ENCODE assay signal across 8 mouse cellular contexts in the genomic region with DNA sequence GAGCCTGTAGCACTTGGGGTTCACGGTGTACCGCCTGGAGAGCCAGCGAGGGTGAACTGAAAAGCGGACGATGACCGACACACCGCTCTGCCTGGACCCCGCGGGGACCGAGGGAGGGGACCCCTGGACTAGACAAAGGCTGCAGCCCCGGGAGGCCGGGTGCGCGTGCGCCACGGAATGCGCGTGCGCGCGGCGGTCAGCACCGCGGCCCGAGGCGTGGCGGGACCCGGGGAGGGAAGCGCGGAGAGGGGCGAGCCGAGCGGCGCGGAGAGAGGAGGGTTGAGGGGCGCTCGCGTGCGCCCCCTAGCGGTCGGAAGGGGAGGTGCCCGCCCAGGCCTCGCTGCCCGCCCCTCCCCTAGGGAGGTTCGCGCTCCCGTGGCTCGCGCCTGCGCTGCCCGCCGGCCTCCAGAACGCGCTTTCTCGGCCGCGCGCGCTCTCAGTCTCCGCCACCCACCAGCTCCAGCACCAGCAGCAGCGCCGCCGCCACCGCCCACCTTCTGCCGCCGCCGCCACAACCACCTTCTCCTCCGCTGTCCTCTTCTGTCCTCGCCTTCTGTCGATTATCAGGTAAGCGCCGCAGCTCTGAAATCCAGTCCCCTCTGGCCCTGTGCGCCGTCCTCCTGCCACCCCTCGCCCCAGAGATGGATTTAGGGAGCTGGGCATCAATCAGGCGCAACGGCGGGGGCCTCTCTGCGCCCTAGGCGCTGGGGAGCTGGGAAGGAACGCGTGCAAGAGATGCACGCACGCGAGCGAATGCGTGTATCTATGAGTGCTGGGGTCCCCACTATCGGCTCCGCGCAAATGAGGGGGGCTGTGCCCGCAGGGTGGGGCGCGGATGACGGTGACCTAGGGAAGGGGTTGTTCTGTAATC. TPM values are rescaled to one million over a fixed set of nuclear protein-coding genes. Genes with fewer than 3 reads are reported as not detected.
A peak's percentile ranks its signal among the peaks of the same experiment; 100 is the strongest.
DNase-seq lines count a peak whose midpoint lies in the region; ATAC-seq lines count a peak whose summit lies in the region.

A gene (plus strand): TSS at position 350 of the 871 bp plus-strand sequence.

- WGBS in hindbrain, embryonic 13.5 days: under 1% methylated on average over 60 of the region's 94 CpGs

- peak within 1 kb of the TSS; percentile 80 for H3K4me2 ChIP-seq in hindbrain, embryonic 13.5 days

- peak; percentile 73 for ATAC-seq in hindbrain, embryonic 13.5 days (ENCODE audit: low FRiP score)

- H3K27ac ChIP-seq in hindbrain, embryonic 13.5 days: peak within 1 kb of the TSS; percentile 99

- peak; percentile 93 for DNase-seq in Muller cell, postnatal 12 days (ENCODE audit: inconsistent ontology term)
- DNase-seq in cerebellum, postnatal 10 days: peak; percentile 97
- DNase-seq in frontal cortex, postnatal 14 days (ENCODE audit: low spot score in 2 of 2): peak; percentile 80 to 86
- peak; percentile 89 to 90 for DNase-seq in layer of hippocampus, postnatal 25 days (ENCODE audit: extremely low spot score in 1 of 2, low spot score in 1 of 2)
- DNase-seq in lung, postnatal 14 days: peak; percentile 88
- DNase-seq in retina, embryonic 14.5 days (ENCODE audit: low spot score): peak; percentile 96
- peak; percentile 85 for DNase-seq in thymus, postnatal 4 days

- peak within 1 kb of the TSS; percentile 80 for H3K4me3 ChIP-seq in hindbrain, embryonic 13.5 days

- H3K27me3 ChIP-seq in hindbrain, embryonic 13.5 days: peaks cover 26% of the 10 kb centered on the region

- peak within 1 kb of the TSS; percentile 98 for H3K9ac ChIP-seq in hindbrain, embryonic 13.5 days

- H3K9me3 ChIP-seq in hindbrain, embryonic 13.5 days: no peaks in the 10 kb centered on the region

- H3K36me3 ChIP-seq in hindbrain, embryonic 13.5 days: no peaks in the 10 kb centered on the region

- H3K4me1 ChIP-seq in hindbrain, embryonic 13.5 days (replicated peaks): peaks cover 37% of the 10 kb centered on the region

RNA-seq across cellular contexts. Expression of the gene that starts here (rescaled TPM):
- polyA plus RNA-seq in hindbrain, embryonic 13.5 days (2015; fragmentation: Nextera tagmentation; extraction: Ambion mirVana): 711 and 738 TPM in 2 replicates
- total RNA-seq in layer of hippocampus, postnatal 25 days (2021): 100 to 1,000 TPM; 275 to 302 TPM

Comparison
In these comparisons a context has a peak if more than half of its experiments do, and no peak if none do; other contexts are left out.
1. Peak in every context shown above with its lines: DNase-seq, ATAC-seq, H3K4me3 ChIP-seq and H3K27ac ChIP-seq.